Mouse (Mus musculus) CH12.LX (cell line): ENCODE data around the gene Ctcf.

Source experiments
- BHLHE40 ChIP-seq: IDR thresholded peaks from 2 replicates; pipeline ENCODE4 v1.6.1; 2011; ENCODE audit warnings: mild to moderate bottlenecking, low read depth, low read length, improper control_type of control experiment
- CTCF ChIP-seq, 2 experiments: IDR thresholded peaks in 1 of 2; conservative IDR thresholded peaks in 1 of 2; 2 replicates each; pipeline ENCODE4 v1.5.1; 2011 to 2012; ENCODE audit warnings: low read depth in 2 of 2, low read length in 2 of 2, improper control_type of control experiment in 1 of 2, inconsistent platforms in 1 of 2, mild to moderate bottlenecking in 1 of 2, moderate library complexity in 1 of 2
- E2F4 ChIP-seq: IDR thresholded peaks from 2 replicates; pipeline ENCODE4 v1.6.1; 2011; ENCODE audit warnings: low read depth, low read length, improper control_type of control experiment; ENCODE audit not compliant: insufficient replicate concordance
- EP300 ChIP-seq: IDR thresholded peaks from 2 replicates; pipeline ENCODE4 v1.6.1; 2011; ENCODE audit warnings: low read length, improper control_type of control experiment
- ETS1 ChIP-seq: conservative IDR thresholded peaks from 2 replicates; pipeline ENCODE4 v1.6.1; 2012; ENCODE audit warnings: low read depth, mild to moderate bottlenecking, inconsistent platforms, low read length, improper control_type of control experiment, moderate library complexity
- JUND ChIP-seq: conservative IDR thresholded peaks from 2 replicates; pipeline ENCODE4 v1.6.1; 2011; ENCODE audit warnings: low read depth, low read length, improper control_type of control experiment
- MAFK ChIP-seq: IDR thresholded peaks from 2 replicates; pipeline ENCODE4 v1.6.1; 2011; ENCODE audit warnings: low read length, improper control_type of control experiment; ENCODE audit not compliant: insufficient replicate concordance
- MAX ChIP-seq: IDR thresholded peaks from 2 replicates; pipeline ENCODE4 v1.6.1; 2011; ENCODE audit warnings: low read length, improper control_type of control experiment
- POLR2A ChIP-seq: IDR thresholded peaks from 2 replicates; pipeline ENCODE4 v1.6.1; 2011; ENCODE audit warnings: low read depth, mild to moderate bottlenecking, improper control_type of control experiment, low read length
- UBTF ChIP-seq: IDR thresholded peaks from 2 replicates; pipeline ENCODE4 v1.6.1; 2012; ENCODE audit warnings: low read depth, mild to moderate bottlenecking, inconsistent platforms, low read length, improper control_type of control experiment, moderate library complexity
- ZC3H11A ChIP-seq: IDR thresholded peaks from 2 replicates; pipeline ENCODE4 v1.6.1; 2012; ENCODE audit warnings: low read depth, mild to moderate bottlenecking, inconsistent platforms, low read length, improper control_type of control experiment
- ZMIZ1 ChIP-seq: IDR thresholded peaks from 2 replicates; pipeline ENCODE4 v1.6.1; 2012; ENCODE audit warnings: low read depth, mild to moderate bottlenecking, inconsistent platforms, low read length, improper control_type of control experiment
- ZNF384 ChIP-seq: IDR thresholded peaks from 2 replicates; pipeline ENCODE4 v1.6.1; 2012; ENCODE audit warnings: low read depth, low read length, improper control_type of control experiment, inconsistent platforms

DNA sequence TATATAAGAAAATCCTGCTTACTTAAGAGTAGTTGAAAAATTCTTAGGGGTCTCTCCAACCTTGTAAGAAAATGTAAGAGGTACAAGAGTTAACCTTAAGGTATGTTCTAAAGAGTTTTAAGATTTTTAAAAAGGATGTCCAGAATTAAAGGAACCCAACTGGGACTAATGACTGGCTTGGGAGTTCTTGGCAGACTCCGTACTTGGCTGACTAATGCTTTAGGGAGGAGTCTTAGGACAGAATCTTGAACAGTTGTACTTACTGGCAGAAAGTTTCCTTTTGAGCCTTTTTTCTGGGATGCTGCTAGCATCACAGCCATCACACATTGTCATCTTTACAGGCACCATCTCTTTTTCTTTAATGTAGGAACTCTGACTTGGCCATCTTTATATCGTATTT, 4.1 kb downstream of the Ctcf start:
- TF ChIP-seq ZMIZ1 (no peak), EP300 (no peak), POLR2A (no peak), CTCF (conservative IDR thresholded peaks at IDR 0.05 in 1 of 2, IDR thresholded peaks at IDR 0.05 in 1 of 2; ENCODE audit: low read depth in 2 of 2, low read length in 2 of 2) (no peak), ZNF384 (no peak), BHLHE40 (no peak), MAX (no peak), E2F4 (no peak), UBTF (no peak), ETS1 (no peak), MAFK (no peak), ZC3H11A (no peak), JUND (no peak)
